Mouse (Mus musculus) stomach, postnatal 0 days (tissue): ENCODE measurements around the gene Arhgap18.

Source experiments
- CTCF ChIP-seq: IDR thresholded peaks from 2 replicates; pipeline ENCODE4 v1.5.1; 2016; ENCODE audit warnings: antibody characterized with exemption, low read depth, mild to moderate bottlenecking, moderate library complexity
- EP300 ChIP-seq: optimal IDR thresholded peaks from 2 replicates; pipeline ENCODE3; 2016; ENCODE audit warnings: antibody characterized with exemption

- TF ChIP-seq CTCF (no peak), EP300 (no peak)
These were observed 158.0 kb downstream of the Arhgap18 start for GRCm38 (mm10) chr10:26911176-26911575.
